Mouse (Mus musculus) E14TG2a.4 (cell line): ENCODE data around the gene Olfr1423.

Experiments used
- CTCF ChIP-seq: conservative IDR thresholded peaks from 2 replicates; pipeline ENCODE4 v1.5.1; 2014; ENCODE audit warnings: low read length
- POU5F1 ChIP-seq: IDR thresholded peaks from 2 replicates; pipeline ENCODE4 v1.6.1; 2014; ENCODE audit warnings: low read length, borderline replicate concordance

GRCm38 (mm10) chr19:11992034-11992433 lies 49.1 kb downstream of the Olfr1423 start:
- TF ChIP-seq CTCF (no peak), POU5F1 (no peak)
